ENCODE assay signal across 34 mouse cellular contexts in genomic region chr13:56304453-56304852, GRCm38 (mm10). TPM values are rescaled to one million over a fixed set of nuclear protein-coding genes. Genes with fewer than 3 reads are reported as not detected.
DNase-seq lines count a peak whose midpoint lies in the region; ATAC-seq and TF ChIP-seq lines count a peak whose summit lies in the region.
"Had no signal": no experiment of that assay in that cellular context is flagged by ENCODE, and none has a peak within 500 bp of the region (broad histone marks: within the 10 kb centered on the region; RNA-seq: fewer than 3 reads in every experiment).

No protein-coding gene starts in this region.

- TF ChIP-seq EP300 in lung, postnatal 0 days (IDR thresholded peaks at IDR 0.05) = no peak

- no peak for ATAC-seq in lung, postnatal 0 days
- no peak for ATAC-seq in limb, embryonic 13.5 days (ENCODE audit: low FRiP score, low read depth)
- ATAC-seq in megakaryocyte, adult 5-6 weeks (ENCODE audit: poor library complexity, severe bottlenecking) = no peak
- ATAC-seq: CD4-positive, CD25-positive, alpha-beta regulatory T cell, adult 4 months; forebrain, postnatal 0 days; inflammation-experienced regulatory T-cells, adult 6 months had no signal

- no peaks in the 10 kb centered on the region for H3K4me1 ChIP-seq in lung, postnatal 0 days (ENCODE audit: insufficient read depth, low read depth, low read length)
- H3K4me1 ChIP-seq in limb, embryonic 13.5 days = peaks cover 48% of the 10 kb centered on the region
- H3K4me1 ChIP-seq: hindbrain, embryonic 15.5 days; liver, embryonic 15.5 days; midbrain, embryonic 12.5 days; neural tube, embryonic 13.5 days had no signal

- no peaks in the 10 kb centered on the region for H3K36me3 ChIP-seq in lung, postnatal 0 days (ENCODE audit: insufficient read depth, low read length)
- no peaks in the 10 kb centered on the region for H3K36me3 ChIP-seq in limb, embryonic 13.5 days
- H3K36me3 ChIP-seq: forebrain, embryonic 12.5 days; hindbrain, embryonic 10.5 days; hindbrain, embryonic 15.5 days; liver, embryonic 15.5 days; midbrain, embryonic 12.5 days; neural tube, embryonic 13.5 days had no signal

- no peak overlapping the region for H3K27ac ChIP-seq in lung, postnatal 0 days (ENCODE audit: low read length)
- H3K27ac ChIP-seq in limb, embryonic 13.5 days = peak overlapping the region; percentile 83
- H3K27ac ChIP-seq: forebrain, embryonic 12.5 days; hindbrain, embryonic 10.5 days; hindbrain, embryonic 15.5 days; liver, embryonic 15.5 days; midbrain, embryonic 12.5 days; neural tube, embryonic 13.5 days had no signal

- H3K9ac ChIP-seq in lung, postnatal 0 days (replicated peaks; ENCODE audit: low read depth) = no peak overlapping the region
- H3K9ac ChIP-seq in limb, embryonic 13.5 days = no peak overlapping the region
- H3K9ac ChIP-seq: forebrain, embryonic 12.5 days; forebrain, postnatal 0 days; hindbrain, embryonic 15.5 days; liver, embryonic 15.5 days; midbrain, embryonic 12.5 days; neural tube, embryonic 13.5 days had no signal

- no peaks in the 10 kb centered on the region for H3K9me3 ChIP-seq in lung, postnatal 0 days (ENCODE audit: low read length)
- H3K9me3 ChIP-seq in limb, embryonic 13.5 days = peaks cover under 1% of the 10 kb centered on the region; the same call in 1 of the 2 replicates
- H3K9me3 ChIP-seq: forebrain, embryonic 12.5 days; hindbrain, embryonic 15.5 days; liver, embryonic 15.5 days; midbrain, embryonic 12.5 days; neural tube, embryonic 13.5 days had no signal

- 35% methylated on average over 4 of the region's 4 CpGs for WGBS in lung, postnatal 0 days
- 29% methylated on average over 4 of the region's 4 CpGs for WGBS in limb, embryonic 13.5 days

- no peaks in the 10 kb centered on the region for H3K27me3 ChIP-seq in lung, postnatal 0 days (replicated peaks; ENCODE audit: insufficient read depth, low read length)
- H3K27me3 ChIP-seq in limb, embryonic 13.5 days = no peaks in the 10 kb centered on the region
- H3K27me3 ChIP-seq: hindbrain, embryonic 15.5 days; liver, embryonic 15.5 days; neural tube, embryonic 13.5 days had no signal

- no peak for TF ChIP-seq CTCF in lung, postnatal 0 days (IDR thresholded peaks at IDR 0.05)

- no peak overlapping the region for H3K4me2 ChIP-seq in lung, postnatal 0 days (replicated peaks; ENCODE audit: low read depth, low read length)
- H3K4me2 ChIP-seq in limb, embryonic 13.5 days (replicated peaks) = peak overlapping the region; percentile 19; the same call in 1 of the 2 replicates
- H3K4me2 ChIP-seq: forebrain, embryonic 12.5 days; hindbrain, embryonic 15.5 days; liver, embryonic 15.5 days; midbrain, embryonic 12.5 days; neural tube, embryonic 13.5 days had no signal

- no peak overlapping the region for H3K4me3 ChIP-seq in lung, postnatal 0 days (ENCODE audit: low read depth, low read length)
- H3K4me3 ChIP-seq in limb, embryonic 13.5 days = no peak overlapping the region
- H3K4me3 ChIP-seq: erythroblast, embryonic 14.5 days; forebrain, embryonic 12.5 days; hindbrain, embryonic 10.5 days; hindbrain, embryonic 15.5 days; liver, embryonic 15.5 days; midbrain, embryonic 12.5 days; neural tube, embryonic 13.5 days had no signal

- peak; percentile 34 for DNase-seq in lung, postnatal 0 days (ENCODE audit: low spot score)
- no peak for DNase-seq in lung, adult 18-20 months
- DNase-seq in fibroblast of lung, adult 2 months (ENCODE audit: low read depth) = peak; percentile 36
- DNase-seq in right cerebral cortex, postnatal 4 days = no peak
- DNase-seq in kidney, adult 9 months = no peak
- DNase-seq: adrenal gland, postnatal 25 days; cerebellum, adult 11-12 months; cerebellum, postnatal 10 days; forebrain, postnatal 0 days; gastrocnemius, postnatal 10 days; heart, postnatal 14 days; kidney, adult 2 months; kidney, postnatal 14 days; layer of hippocampus, adult 9-11 months; lung, postnatal 14 days; thymus, adult 2 months; thymus, postnatal 4 days had no signal

RNA-seq across cellular contexts. Expression of gene Cxcl14, which starts 8.1 kb away (rescaled TPM):
- 11.2 and 12.8 TPM in 2 replicates for polyA plus RNA-seq in lung, postnatal 0 days (2015; fragmentation: Nextera tagmentation; extraction: Ambion mirVana)
- polyA plus RNA-seq in limb, embryonic 13.5 days (2015; fragmentation: Nextera tagmentation; extraction: Ambion mirVana) = 497 and 573 TPM in 2 replicates
- 0.14 and 0.78 TPM in 2 replicates for total RNA-seq in megakaryocyte, adult 5-6 weeks (2015)
- total RNA-seq in megakaryocyte, adult 5-6 weeks (2017) = 0.11 and 0.28 TPM in 2 replicates
- total RNA-seq: granulocyte monocyte progenitor cell, adult 5-6 weeks; megakaryocyte progenitor cell, adult 5-6 weeks had no signal
- polyA plus RNA-seq: CD4-positive, CD25-positive, alpha-beta regulatory T cell, adult 4 months; erythroblast, embryonic 14.5 days; inflammation-experienced regulatory T-cells, adult 6 months had no signal

RNA-seq across cellular contexts. Expression of gene Neurog1, which starts 52.5 kb away (rescaled TPM):
- polyA plus RNA-seq in lung, postnatal 0 days (2015; fragmentation: Nextera tagmentation; extraction: Ambion mirVana) = not detected in 2 replicates
- polyA plus RNA-seq in limb, embryonic 13.5 days (2015; fragmentation: Nextera tagmentation; extraction: Ambion mirVana) = not detected in 2 replicates
- not detected in 2 replicates for total RNA-seq in megakaryocyte, adult 5-6 weeks (2015)
- not detected in 2 replicates for total RNA-seq in megakaryocyte, adult 5-6 weeks (2017)
- total RNA-seq: adrenal gland, adult 18-20 months; adrenal gland, postnatal 25 days; forebrain, postnatal 0 days; gastrocnemius, postnatal 10 days; granulocyte monocyte progenitor cell, adult 5-6 weeks; heart, postnatal 14 days; left cerebral cortex, postnatal 14 days; liver, adult 2 months; megakaryocyte progenitor cell, adult 5-6 weeks had no signal
- polyA plus RNA-seq: CD4-positive, CD25-positive, alpha-beta regulatory T cell, adult 4 months; erythroblast, embryonic 14.5 days; forebrain, postnatal 0 days; heart, embryonic 14.5 days; inflammation-experienced regulatory T-cells, adult 6 months; kidney, adult 2 months; liver, adult 2 months; liver, embryonic 15.5 days had no signal

Comparison
In these comparisons a context has a peak if more than half of its experiments do, and no peak if none do; other contexts are left out.
1. DNase-seq: peak in lung, postnatal 0 days (single experiment) and fibroblast of lung, adult 2 months (single experiment); none in lung, adult 18-20 months (0 of 2), right cerebral cortex, postnatal 4 days (single experiment) and kidney, adult 9 months (single experiment).
2. RNA of gene Cxcl14, which starts 8.1 kb away (polyA plus RNA-seq): 497 to 573 TPM in limb, embryonic 13.5 days; 11.2 to 12.8 TPM in lung, postnatal 0 days; every median in the first group is over 10 times any median in the second.